Mouse (Mus musculus) forebrain, postnatal 0 days (tissue): ENCODE measurements around the gene Bin2. TPM values are rescaled to one million over a fixed set of nuclear protein-coding genes. Genes with fewer than 3 reads are reported as not detected.
"Not testable (repeated sequence)": the region's sequence is repeated elsewhere in the genome, so short reads cannot be mapped to it uniquely, and the experiment has no call there.

Experiments
- ATAC-seq: fragments of 200-750 bp; cut with Nextera tagmentation; 2 replicates; pipeline ENCODE4 v1.8.0; 2017; ENCODE audit warnings: mild to moderate bottlenecking, moderate library complexity
- DNase-seq: peaks from one replicate; pipeline ENCODE4 v3.0.0-alpha.2; 2015
- H3K27ac ChIP-seq: fragments of 300-500 bp; sonication (generic); 2 replicates; pipeline ENCODE4 v1.5.1; 2014; ENCODE audit warnings: low read depth, mild to moderate bottlenecking, antibody characterized with exemption, low read length, moderate library complexity, mixed read lengths
- H3K27me3 ChIP-seq: fragments of 300-500 bp; sonication (generic); 2 replicates; pipeline ENCODE4 v1.6.1; 2014; ENCODE audit warnings: mild to moderate bottlenecking, low read length, mixed read lengths; ENCODE audit not compliant: insufficient read depth
- H3K36me3 ChIP-seq: fragments of 300-500 bp; sonication (generic); 2 replicates; pipeline ENCODE4 v1.6.1; 2014; ENCODE audit warnings: mild to moderate bottlenecking, moderate library complexity; ENCODE audit not compliant: insufficient read depth
- H3K4me1 ChIP-seq: fragments of 300-500 bp; sonication (generic); 2 replicates; pipeline ENCODE4 v1.6.1; 2014; ENCODE audit warnings: antibody characterized with exemption; ENCODE audit not compliant: insufficient read depth
- H3K4me2 ChIP-seq: fragments of 300-500 bp; sonication (generic); 2 replicates; pipeline ENCODE4 v1.6.1; 2014; ENCODE audit warnings: low read depth, mild to moderate bottlenecking, moderate library complexity
- H3K4me3 ChIP-seq: fragments of 300-500 bp; sonication (generic); 2 replicates; pipeline ENCODE4 v1.5.1; 2014; ENCODE audit warnings: low read depth, low read length, mixed read lengths
- H3K9ac ChIP-seq: fragments of 300-500 bp; sonication (generic); 2 replicates; pipeline ENCODE4 v1.6.1; 2014; ENCODE audit warnings: mild to moderate bottlenecking
- H3K9me3 ChIP-seq: fragments of 300-500 bp; sonication (generic); 2 replicates; pipeline ENCODE4 v1.6.1; 2016; ENCODE audit warnings: low read length
- CTCF ChIP-seq: sonication (generic); IDR thresholded peaks from 2 replicates; pipeline ENCODE4 v1.5.1; 2016; ENCODE audit warnings: antibody characterized with exemption, control low read depth, low read depth
- WGBS: fragments of 180-500 bp; shearing (Covaris S2); extraction: QIAGEN DNeasy Blood & Tissue Kit; methylation state at CpG from one replicate; pipeline ENCODE4 v1.1.7; 2014; 5-methylcytosine and 5-hydroxymethylcytosine counted together
- polyA plus RNA-seq: library from polyadenylated mRNA; unstranded; fragments of >200 nt; fragmentation: Nextera tagmentation; extraction: Ambion mirVana; gene quantifications from 2 replicates; pipeline ENCODE4 v1.2.1, GENCODE M21; 2015
- total RNA-seq: library from RNA; depleted of rRNA; stranded (reverse); fragments of >200 nt; gene quantifications from 2 replicates; pipeline ENCODE4 v1.2.3, GENCODE M21; 2014

Gene Bin2
- total and polyA plus RNA-seq, 2 experiments from 2014 or later: 1.4 TPM

DNA sequence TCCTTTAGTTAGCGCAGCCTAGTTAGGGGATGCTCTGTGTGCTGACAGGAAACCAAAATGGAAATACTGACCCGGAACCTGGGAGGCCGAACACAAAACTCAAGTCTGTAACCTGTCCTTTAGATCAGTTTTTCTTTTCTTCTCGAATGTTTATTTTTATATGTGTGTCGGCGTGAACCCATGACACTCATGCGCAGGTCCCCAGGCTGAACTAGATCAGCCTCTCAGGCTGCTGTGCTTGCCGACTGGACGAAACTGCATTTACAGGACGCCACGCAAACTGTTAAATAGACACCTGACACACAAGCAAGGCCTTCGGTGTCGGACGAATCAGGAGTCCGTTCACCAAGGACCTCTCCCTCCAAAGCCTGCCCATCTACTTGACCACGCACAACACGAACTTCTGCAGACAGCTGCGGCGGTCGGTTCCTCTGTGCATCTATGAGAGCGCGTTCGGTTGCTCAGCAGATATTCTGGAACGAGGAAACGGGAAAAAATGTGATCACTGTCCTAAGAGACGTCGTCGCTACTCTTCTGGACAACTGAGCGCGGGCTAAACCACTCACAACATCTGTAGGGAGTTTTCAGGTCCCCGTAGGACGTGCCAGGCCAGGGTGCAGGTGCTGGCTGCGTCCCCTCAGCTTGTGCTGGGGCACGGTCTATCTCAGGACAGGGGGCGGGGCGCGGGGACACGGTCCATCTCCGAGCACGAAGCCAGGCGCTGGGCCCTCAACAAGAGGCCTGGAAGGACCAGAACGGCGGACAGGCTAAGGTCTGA lies 54.9 kb downstream of the Bin2 start:
- no peak for TF ChIP-seq CTCF

DNA sequence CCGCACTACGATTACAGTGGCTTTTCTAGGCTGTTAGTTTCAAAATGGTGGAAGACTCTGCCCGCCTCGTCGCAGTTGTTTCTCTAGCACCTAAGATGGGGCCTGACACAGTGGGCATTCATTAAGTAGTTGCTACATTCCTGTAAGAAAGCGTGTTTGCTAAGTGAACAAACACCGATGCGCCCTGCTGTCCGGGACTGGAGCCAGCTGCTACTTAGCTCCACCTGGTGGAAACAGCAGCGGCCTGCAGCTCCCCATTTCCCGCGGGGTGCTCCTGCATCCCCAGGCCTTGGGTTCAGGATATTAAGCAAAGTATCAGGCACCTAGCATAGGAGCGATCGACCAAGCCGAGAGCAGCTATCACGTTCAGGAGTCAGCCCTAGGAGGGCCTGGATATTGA lies 55.8 kb downstream of the Bin2 start:
- ATAC-seq: no peak
- H3K4me3 ChIP-seq: peak overlapping the region; percentile 6; the same call in 1 of the 2 replicates
- no peaks in the 10 kb centered on the region for H3K9me3 ChIP-seq
- H3K27ac ChIP-seq: no peak overlapping the region
- no peaks in the 10 kb centered on the region for H3K27me3 ChIP-seq
- TF ChIP-seq CTCF: peak; percentile 93
- peak overlapping the region; percentile 35 for H3K4me2 ChIP-seq
- 7% methylated on average over 16 of the region's 16 CpGs for WGBS
- DNase-seq: peak; percentile 89
- no peak overlapping the region for H3K9ac ChIP-seq
- peaks cover 11% of the 10 kb centered on the region for H3K4me1 ChIP-seq
- H3K36me3 ChIP-seq: peaks cover 12% of the 10 kb centered on the region

More for the DNA sequence above, 54.9 kb downstream of the Bin2 start:
- no peaks in the 10 kb centered on the region for H3K9me3 ChIP-seq
- ATAC-seq (no peak), DNase-seq (peak; percentile 50)
- peak overlapping the region; percentile 59 for H3K4me2 ChIP-seq
- H3K9ac ChIP-seq: peak overlapping the region; percentile 92
- 11% methylated on average over 43 of the region's 43 CpGs for WGBS
- H3K36me3 ChIP-seq: peaks cover 21% of the 10 kb centered on the region
- H3K4me1 ChIP-seq: peaks cover 11% of the 10 kb centered on the region
- H3K4me3 ChIP-seq: peak overlapping the region; percentile 97
- peak overlapping the region; percentile 94 for H3K27ac ChIP-seq
- no peaks in the 10 kb centered on the region for H3K27me3 ChIP-seq

DNA sequence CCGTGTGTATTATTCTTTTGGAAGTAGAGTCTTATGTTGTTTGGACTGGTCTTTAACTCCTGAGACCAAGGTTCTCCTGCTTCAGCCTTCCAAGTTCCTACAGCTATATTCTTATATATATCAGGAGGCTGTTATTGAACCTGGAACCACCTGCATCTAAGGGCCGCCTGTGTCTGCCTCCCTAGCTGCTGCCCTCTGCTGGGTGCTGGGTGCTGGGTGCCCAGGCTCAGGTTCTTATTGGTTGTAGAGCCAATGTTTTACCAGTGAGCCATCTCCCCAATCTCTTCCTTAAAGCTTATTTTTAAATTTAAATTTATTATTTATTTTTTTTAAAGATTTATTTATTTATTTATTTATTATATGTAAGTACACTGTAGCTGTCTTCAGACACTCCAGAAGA lies 56.9 kb downstream of the Bin2 start:
- H3K27ac ChIP-seq: no peak overlapping the region
- H3K36me3 ChIP-seq: 0 out of 2 replicates have a peak, but pooled peaks cover under 1% of the 10 kb centered on the region
- DNase-seq: no peak
- TF ChIP-seq CTCF: 0 out of 2 replicates have a peak, but pooled peaks have one; percentile 30
- H3K9ac ChIP-seq: no peak overlapping the region
- H3K4me3 ChIP-seq: no peak overlapping the region
- peaks cover 11% of the 10 kb centered on the region for H3K4me1 ChIP-seq
- no peak for ATAC-seq
- WGBS: 70% methylated on average over 2 of the region's 2 CpGs
- H3K27me3 ChIP-seq: no peaks in the 10 kb centered on the region
- H3K9me3 ChIP-seq: no peaks in the 10 kb centered on the region
- H3K4me2 ChIP-seq: no peak overlapping the region

DNA sequence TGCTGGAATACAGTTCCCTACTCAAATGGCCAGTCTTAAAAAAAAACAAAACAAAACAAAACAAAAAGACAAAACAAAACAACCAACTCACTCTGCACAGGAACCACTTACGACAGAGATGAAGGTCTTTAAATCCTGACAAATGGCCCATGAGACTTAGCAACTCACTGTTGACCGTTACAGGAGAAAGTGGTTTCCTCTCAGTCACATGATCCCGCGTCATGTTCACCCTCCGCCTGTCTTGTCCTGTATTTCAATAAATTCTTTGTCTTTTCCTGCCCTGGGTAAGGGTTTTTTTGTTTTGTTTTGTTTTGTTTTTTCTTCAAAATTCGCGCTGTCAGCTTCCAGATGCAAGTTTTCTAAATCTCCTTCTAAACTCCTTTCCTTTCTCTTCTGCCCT lies 57.4 kb downstream of the Bin2 start:
- ATAC-seq (no peak), DNase-seq (no peak)
- Histone ChIP-seq H3K4me1 (peaks cover 10% of the 10 kb centered on the region), H3K9ac (no peak overlapping the region), H3K4me2 (no peak overlapping the region), H3K36me3 (no peaks in the 10 kb centered on the region), H3K9me3 (no peaks in the 10 kb centered on the region), H3K27me3 (no peaks in the 10 kb centered on the region), H3K27ac (no peak overlapping the region), H3K4me3 (no peak overlapping the region)
- WGBS: 85% methylated on average over 7 of the region's 7 CpGs
- no peak for TF ChIP-seq CTCF

DNA sequence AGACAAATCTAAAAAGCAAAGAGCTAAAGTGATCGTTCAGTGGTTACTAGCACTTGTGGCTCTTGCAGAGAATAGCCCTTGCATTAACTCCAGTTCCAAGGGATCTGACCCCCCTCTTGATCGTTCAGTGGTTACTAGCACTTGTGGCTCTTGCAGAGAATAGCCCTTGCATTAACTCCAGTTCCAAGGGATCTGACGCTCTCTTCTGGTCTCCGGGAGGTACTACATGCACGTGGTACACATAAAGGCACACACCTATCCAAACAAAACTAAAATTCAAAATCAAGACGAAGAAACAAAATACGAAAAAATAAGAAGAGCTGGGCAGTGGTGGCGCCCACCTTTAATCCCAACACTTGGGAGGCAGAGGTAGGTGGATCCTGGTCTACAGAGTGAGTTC lies 62.7 kb downstream of the Bin2 start:
- H3K4me2 ChIP-seq, H3K27me3 ChIP-seq, H3K4me3 ChIP-seq, H3K27ac ChIP-seq, H3K4me1 ChIP-seq, H3K9me3 ChIP-seq, ATAC-seq, H3K9ac ChIP-seq, DNase-seq, H3K36me3 ChIP-seq: not testable (repeated sequence)
- 91% methylated on average over 8 of the region's 8 CpGs for WGBS
- TF ChIP-seq CTCF: peak; percentile 15; the same call in 1 of the 2 replicates

DNA sequence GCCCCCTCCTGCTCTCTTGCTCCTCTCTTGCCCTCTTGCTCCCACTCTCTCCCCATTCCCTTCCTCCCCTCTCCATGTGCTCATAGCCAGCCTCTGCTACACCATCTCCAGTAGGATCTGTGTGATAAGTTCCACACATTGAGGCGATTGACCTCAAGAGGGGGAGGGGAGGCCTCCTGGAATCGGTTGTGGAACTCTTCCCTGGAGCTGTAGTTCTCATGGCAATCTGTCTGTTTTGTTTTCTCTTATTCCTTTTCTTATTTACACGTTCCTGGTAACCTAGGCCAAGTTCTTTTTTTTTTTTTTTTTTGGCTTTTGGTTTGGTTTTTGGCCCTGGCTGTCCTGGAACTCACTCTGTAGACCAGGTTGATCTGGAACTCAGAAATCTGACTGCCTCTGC lies 67.7 kb downstream of the Bin2 start:
- no peaks in the 10 kb centered on the region for H3K36me3 ChIP-seq
- no peaks in the 10 kb centered on the region for H3K27me3 ChIP-seq
- DNase-seq: no peak
- no peak for TF ChIP-seq CTCF
- ATAC-seq: no peak
- WGBS: 54% methylated on average over 3 of the region's 3 CpGs
- no peak overlapping the region for H3K4me2 ChIP-seq
- H3K4me1 ChIP-seq: peaks cover 12% of the 10 kb centered on the region
- no peak overlapping the region for H3K4me3 ChIP-seq
- no peaks in the 10 kb centered on the region for H3K9me3 ChIP-seq
- no peak overlapping the region for H3K9ac ChIP-seq
- no peak overlapping the region for H3K27ac ChIP-seq

DNA sequence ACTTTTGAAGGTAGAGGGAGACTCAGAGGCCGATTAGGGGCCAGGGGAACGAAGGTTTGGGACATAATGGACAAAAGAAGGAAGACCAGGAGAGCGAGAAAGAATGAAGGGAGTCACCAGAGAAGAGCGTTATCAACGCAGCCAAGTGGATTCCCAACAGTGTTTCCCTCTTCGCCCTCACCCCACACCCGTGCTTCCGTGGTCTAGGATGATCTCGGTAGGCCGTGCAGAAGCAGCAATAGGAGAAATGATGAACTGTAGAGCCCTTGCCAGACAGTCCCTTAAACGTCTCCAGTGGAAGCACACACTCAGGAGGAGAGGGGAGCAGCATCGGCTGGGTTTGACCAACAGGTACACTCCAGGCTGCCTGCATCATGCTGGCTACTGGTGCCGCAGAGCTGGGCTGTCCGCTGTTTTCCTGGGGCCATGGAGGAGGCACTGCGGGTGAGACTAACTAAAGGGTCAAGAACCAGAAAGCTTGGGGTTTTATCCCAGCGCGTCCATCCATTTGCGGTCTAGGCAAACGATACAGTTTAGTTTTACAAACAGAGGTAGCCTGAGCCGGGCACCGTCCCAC lies 68.6 kb downstream of the Bin2 start:
- Histone ChIP-seq H3K27ac (0 out of 2 replicates have a peak overlapping the region, but pooled peaks have one; percentile 1), H3K4me2 (peak overlapping the region; percentile 93), H3K36me3 (no peaks in the 10 kb centered on the region), H3K9ac (no peak overlapping the region), H3K4me3 (peak overlapping the region; percentile 97), H3K4me1 (peaks cover 12% of the 10 kb centered on the region), H3K9me3 (no peaks in the 10 kb centered on the region), H3K27me3 (no peaks in the 10 kb centered on the region)
- TF ChIP-seq CTCF: no peak
- no peak for DNase-seq
- ATAC-seq: no peak
- 27% methylated on average over 21 of the region's 21 CpGs for WGBS
